Mouse (Mus musculus): ENCODE results near the gene Slco2a1. TPM values are rescaled to one million over a fixed set of nuclear protein-coding genes. Genes with fewer than 3 reads are reported as not detected.

Gene Slco2a1
- polyA plus RNA-seq, 1 experiment: 289 TPM

GRCm38 (mm10) chr9:102995800-102996635, 7.5 kb downstream of the Slco2a1 start:
- 73% methylated on average over 12 of the region's 12 CpGs for WGBS
- TF ChIP-seq CTCF (IDR thresholded peaks at IDR 0.05; ENCODE audit: insufficient read depth, low read length): no peak
- no peak for TF ChIP-seq POLR2A (IDR thresholded peaks at IDR 0.05; ENCODE audit: borderline replicate concordance, extremely low read depth, low read depth, low read length)
- no peak overlapping the region for H3K4me3 ChIP-seq (replicated peaks; ENCODE audit: extremely low read depth, low read depth, low read length)
- no peaks in the 10 kb centered on the region for H3K4me1 ChIP-seq (ENCODE audit: control insufficient read depth, insufficient read depth, low read length)
- DNase-seq: no peak

DNA sequence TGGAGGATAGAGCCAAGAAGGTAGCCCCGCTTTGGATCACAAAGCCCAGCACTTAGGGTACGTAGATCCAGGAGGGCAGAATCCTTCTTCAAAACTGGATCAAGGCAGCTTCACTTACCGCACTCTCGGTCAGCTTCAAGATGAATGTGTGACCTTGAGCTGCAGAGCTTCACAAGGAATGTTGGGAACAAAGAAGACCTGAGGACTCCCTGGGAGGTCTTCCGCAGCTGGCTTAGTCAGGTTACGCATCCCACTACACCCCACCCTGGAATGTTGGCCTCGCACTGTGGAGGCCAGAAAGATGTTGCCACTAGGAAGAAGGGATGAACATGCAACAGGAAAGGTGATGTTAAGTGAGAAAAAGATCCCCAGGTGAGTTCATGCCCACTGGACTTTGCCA, 11.9 kb downstream of the Slco2a1 start:
- no peak overlapping the region for H3K4me3 ChIP-seq (replicated peaks; ENCODE audit: extremely low read depth, low read depth, low read length)
- TF ChIP-seq POLR2A (IDR thresholded peaks at IDR 0.05; ENCODE audit: borderline replicate concordance, extremely low read depth, low read depth, low read length) (no peak), CTCF (IDR thresholded peaks at IDR 0.05; ENCODE audit: insufficient read depth, low read length) (no peak)
- no peak for DNase-seq
- no peaks in the 10 kb centered on the region for H3K4me1 ChIP-seq (ENCODE audit: control insufficient read depth, insufficient read depth, low read length)
- WGBS: 89% methylated on average over 7 of the region's 7 CpGs

GRCm38 (mm10) chr9:103004343-103004742, 15.8 kb downstream of the Slco2a1 start:
- no peak for DNase-seq
- WGBS: 63% methylated on average over 6 of the region's 6 CpGs
- no peak overlapping the region for H3K4me3 ChIP-seq (replicated peaks; ENCODE audit: extremely low read depth, low read depth, low read length)
- TF ChIP-seq CTCF (IDR thresholded peaks at IDR 0.05; ENCODE audit: insufficient read depth, low read length) (no peak), POLR2A (IDR thresholded peaks at IDR 0.05; ENCODE audit: borderline replicate concordance, extremely low read depth, low read depth, low read length) (no peak)
- peaks cover 5% of the 10 kb centered on the region for H3K4me1 ChIP-seq (ENCODE audit: control insufficient read depth, insufficient read depth, low read length)

DNA sequence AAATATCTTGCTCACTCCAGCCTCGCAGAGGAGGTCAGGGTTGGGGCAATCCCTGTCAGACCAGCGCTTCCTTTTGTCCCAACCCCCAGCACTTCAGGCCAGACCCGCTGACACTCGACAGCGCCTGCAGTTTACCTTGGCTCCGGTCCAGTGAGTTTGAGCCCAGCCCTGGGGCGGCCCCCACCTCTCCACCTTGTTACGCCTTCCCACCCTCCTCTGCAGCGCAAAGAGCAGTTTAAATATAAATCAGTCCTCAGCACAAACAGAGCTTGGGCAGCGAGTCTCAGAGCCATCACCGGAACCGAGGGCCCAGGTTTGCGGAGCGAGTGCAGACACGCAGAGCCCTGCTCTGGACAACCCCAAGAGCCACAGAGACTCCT, 19.2 kb downstream of the Slco2a1 start:
- Histone ChIP-seq H3K4me3 (replicated peaks; ENCODE audit: extremely low read depth, low read depth, low read length) (peak overlapping the region; percentile 81), H3K4me1 (ENCODE audit: control insufficient read depth, insufficient read depth, low read length) (peaks cover 7% of the 10 kb centered on the region)
- 6% methylated on average over 15 of the region's 15 CpGs for WGBS
- peak; percentile 85 for DNase-seq
- TF ChIP-seq POLR2A (IDR thresholded peaks at IDR 0.05; ENCODE audit: borderline replicate concordance, extremely low read depth, low read depth, low read length) (peak; percentile 75; the same call in 1 of the 2 replicates), CTCF (IDR thresholded peaks at IDR 0.05; ENCODE audit: insufficient read depth, low read length) (no peak)

DNA sequence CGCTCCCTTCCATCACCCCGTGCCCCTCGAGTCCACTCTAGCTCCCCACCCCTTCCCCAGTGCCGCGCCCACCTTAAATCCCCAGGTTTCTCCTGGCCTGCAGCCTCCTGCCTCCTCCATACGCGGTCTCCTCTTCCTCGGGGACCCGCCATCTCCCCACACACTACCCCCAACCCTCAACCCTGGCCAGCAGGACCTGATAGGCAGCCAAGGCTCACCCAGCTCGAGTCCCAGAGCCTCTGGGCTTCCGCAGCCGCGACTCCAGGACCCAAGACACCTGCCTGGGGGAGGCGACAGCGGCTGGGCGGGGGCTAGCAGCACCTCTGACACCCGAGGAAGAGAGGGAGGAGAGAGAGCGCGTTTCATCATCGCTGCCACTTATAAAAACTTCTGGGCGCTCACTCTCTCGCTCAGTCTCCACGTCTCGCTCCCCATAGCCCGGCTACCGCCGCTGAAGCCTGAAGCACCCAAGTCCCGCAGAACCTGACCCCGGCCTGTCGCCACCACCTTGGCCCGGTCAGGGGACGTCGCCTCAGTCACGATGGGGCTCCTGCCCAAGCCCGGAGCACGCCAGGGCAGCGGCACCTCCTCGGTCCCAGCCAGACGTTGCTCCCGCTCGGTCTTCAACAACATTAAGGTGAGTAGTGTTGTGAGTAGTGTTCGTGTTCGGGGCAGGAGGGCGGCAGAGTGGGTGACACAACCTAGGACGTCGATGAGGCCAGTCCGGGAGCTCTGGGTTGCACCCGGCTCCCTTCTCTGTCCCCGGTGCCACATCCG, 19.8 kb downstream of the Slco2a1 start:
- Histone ChIP-seq H3K4me3 (replicated peaks; ENCODE audit: extremely low read depth, low read depth, low read length) (peak overlapping the region; percentile 81), H3K4me1 (ENCODE audit: control insufficient read depth, insufficient read depth, low read length) (peaks cover 7% of the 10 kb centered on the region)
- TF ChIP-seq POLR2A (IDR thresholded peaks at IDR 0.05; ENCODE audit: borderline replicate concordance, extremely low read depth, low read depth, low read length) (peak; percentile 86), CTCF (IDR thresholded peaks at IDR 0.05; ENCODE audit: insufficient read depth, low read length) (no peak)
- WGBS: under 1% methylated on average over 49 of the region's 50 CpGs
- DNase-seq: peak; percentile 70

- H3K4me1 ChIP-seq (ENCODE audit: control insufficient read depth, insufficient read depth, low read length): peaks cover 18% of the 10 kb centered on the region
- TF ChIP-seq CTCF (IDR thresholded peaks at IDR 0.05; ENCODE audit: insufficient read depth, low read length) (no peak), POLR2A (IDR thresholded peaks at IDR 0.05; ENCODE audit: borderline replicate concordance, extremely low read depth, low read depth, low read length) (no peak)
- peak overlapping the region; percentile 81 for H3K4me3 ChIP-seq (replicated peaks; ENCODE audit: extremely low read depth, low read depth, low read length)
- WGBS: 29% methylated on average over 3 of the region's 3 CpGs
- DNase-seq: peak; percentile 53
Measured at GRCm38 (mm10) chr9:103010161-103010560, 21.6 kb downstream of the Slco2a1 start.

- peaks cover 14% of the 10 kb centered on the region for H3K4me1 ChIP-seq (ENCODE audit: control insufficient read depth, insufficient read depth, low read length)
- no peak for TF ChIP-seq POLR2A (IDR thresholded peaks at IDR 0.05; ENCODE audit: borderline replicate concordance, extremely low read depth, low read depth, low read length)
- peak; percentile 71 for TF ChIP-seq CTCF (IDR thresholded peaks at IDR 0.05; ENCODE audit: insufficient read depth, low read length)
- DNase-seq: peak; percentile 71
- no peak overlapping the region for H3K4me3 ChIP-seq (replicated peaks; ENCODE audit: extremely low read depth, low read depth, low read length)
- 8% methylated on average over 5 of the region's 5 CpGs for WGBS
Measured at GRCm38 (mm10) chr9:103013366-103013765, 24.9 kb downstream of the Slco2a1 start.

DNA sequence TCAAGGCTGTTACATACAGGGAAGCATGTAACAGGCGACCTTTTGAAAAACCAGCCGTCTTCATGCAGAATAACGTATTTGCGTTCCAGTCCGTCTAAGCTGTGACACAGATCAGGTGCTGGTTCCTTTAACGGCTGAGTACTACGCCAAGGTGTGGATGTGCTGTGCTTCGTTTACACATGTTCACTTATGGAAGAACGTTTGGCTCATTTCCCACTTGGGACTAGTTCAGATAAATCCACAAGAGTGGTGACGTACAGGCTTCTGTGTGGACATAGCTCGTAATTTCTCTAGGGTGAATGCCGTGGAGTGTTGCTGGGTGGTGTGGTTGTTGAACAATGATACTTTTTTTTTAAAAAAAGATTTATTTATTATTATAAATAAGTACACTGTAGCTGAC, 26.2 kb downstream of the Slco2a1 start:
- H3K4me1 ChIP-seq (ENCODE audit: control insufficient read depth, insufficient read depth, low read length): peaks cover 17% of the 10 kb centered on the region

DNA sequence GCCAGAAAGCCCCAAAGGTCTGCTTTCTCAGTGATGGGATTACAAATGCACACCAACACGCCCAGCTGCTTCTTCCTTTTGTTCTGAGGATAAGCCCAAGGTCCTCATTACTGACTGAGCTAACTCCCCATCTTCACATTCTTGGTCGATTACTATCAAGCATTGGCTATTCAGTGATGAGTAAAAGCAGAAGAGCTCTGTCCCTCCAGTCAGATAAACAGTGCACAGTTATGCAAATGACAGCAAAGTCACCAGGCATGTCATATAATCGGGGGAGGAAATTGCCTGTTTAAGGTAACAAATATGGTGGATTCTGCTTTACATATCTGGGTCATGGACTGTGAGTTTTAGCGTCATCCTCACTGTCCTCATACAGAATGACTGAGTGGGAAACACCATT, 35.6 kb downstream of the Slco2a1 start:
- TF ChIP-seq CTCF (IDR thresholded peaks at IDR 0.05; ENCODE audit: insufficient read depth, low read length) (no peak), POLR2A (IDR thresholded peaks at IDR 0.05; ENCODE audit: borderline replicate concordance, extremely low read depth, low read depth, low read length) (no peak)
- no peak for DNase-seq
- H3K4me1 ChIP-seq (ENCODE audit: control insufficient read depth, insufficient read depth, low read length): peaks cover 14% of the 10 kb centered on the region
- no peak overlapping the region for H3K4me3 ChIP-seq (replicated peaks; ENCODE audit: extremely low read depth, low read depth, low read length)
- WGBS: 76% methylated on average over 4 of the region's 4 CpGs

More for the DNA sequence above, 26.2 kb downstream of the Slco2a1 start:
- peak overlapping the region; percentile 21 for H3K4me3 ChIP-seq (replicated peaks; ENCODE audit: extremely low read depth, low read depth, low read length)
- TF ChIP-seq CTCF (IDR thresholded peaks at IDR 0.05; ENCODE audit: insufficient read depth, low read length): no peak
- TF ChIP-seq POLR2A (IDR thresholded peaks at IDR 0.05; ENCODE audit: borderline replicate concordance, extremely low read depth, low read depth, low read length): no peak
- WGBS: 51% methylated on average over 12 of the region's 12 CpGs
- DNase-seq: no peak

All from lung, adult 2 months (tissue).